Mouse (Mus musculus) midbrain, embryonic 11.5 days (tissue): ENCODE results near the gene Itgbl1. TPM values are rescaled to one million over a fixed set of nuclear protein-coding genes. Genes with fewer than 3 reads are reported as not detected.

Experiments used
- ATAC-seq: fragments of 200-750 bp; cut with Nextera tagmentation; 2 replicates; pipeline ENCODE4 v1.8.0; 2017; ENCODE audit warnings: moderate TSS enrichment, moderate library complexity; ENCODE audit not compliant: low FRiP score
- DNase-seq: peaks from one replicate; pipeline ENCODE4 v3.0.0; 2015; ENCODE audit warnings: low spot score; ENCODE audit errors: missing footprints
- H3K27ac ChIP-seq: fragments of 300-500 bp; sonication (generic); 2 replicates; pipeline ENCODE4 v1.5.1; 2014; ENCODE audit warnings: low read depth, low read length
- H3K27me3 ChIP-seq: fragments of 300-500 bp; sonication (generic); 2 replicates; pipeline ENCODE4 v1.6.1; 2014; ENCODE audit warnings: mild to moderate bottlenecking, low read length, moderate library complexity, mixed read lengths; ENCODE audit not compliant: control insufficient read depth, insufficient read depth
- H3K36me3 ChIP-seq: fragments of 300-500 bp; sonication (generic); 2 replicates; pipeline ENCODE4 v1.6.1; 2014; ENCODE audit warnings: mild to moderate bottlenecking, low read length, moderate library complexity, mixed read lengths; ENCODE audit not compliant: control insufficient read depth, insufficient read depth
- H3K4me1 ChIP-seq: fragments of 300-500 bp; sonication (generic); 2 replicates; pipeline ENCODE4 v1.6.1; 2014; ENCODE audit warnings: low read length; ENCODE audit not compliant: control insufficient read depth, insufficient read depth
- H3K4me2 ChIP-seq: fragments of 300-500 bp; sonication (generic); 2 replicates; pipeline ENCODE4 v1.6.1; 2014; ENCODE audit warnings: mild to moderate bottlenecking, moderate library complexity
- H3K4me3 ChIP-seq: fragments of 300-500 bp; sonication (generic); 2 replicates; pipeline ENCODE4 v1.5.1; 2014; ENCODE audit warnings: low read depth, low read length
- H3K9ac ChIP-seq: fragments of 300-500 bp; sonication (generic); 2 replicates; pipeline ENCODE4 v1.6.1; 2014; ENCODE audit warnings: low read length
- H3K9me3 ChIP-seq: fragments of 300-500 bp; sonication (generic); 2 replicates; pipeline ENCODE4 v1.6.1; 2016; ENCODE audit warnings: low read length; ENCODE audit not compliant: control insufficient read depth
- WGBS: fragments of 180-500 bp; shearing (Covaris S2); extraction: QIAGEN DNeasy Blood & Tissue Kit; methylation state at CpG from one replicate; pipeline ENCODE4 v1.1.7; 2014; 5-methylcytosine and 5-hydroxymethylcytosine counted together
- polyA plus RNA-seq: library from polyadenylated mRNA; unstranded; fragments of >200 nt; fragmentation: Nextera tagmentation; extraction: Ambion mirVana; gene quantifications from 2 replicates; pipeline ENCODE4 v1.2.1, GENCODE M21; 2014

Gene Itgbl1
- polyA plus RNA-seq, 1 experiment from 2014 or later, result 0.85 TPM

DNA sequence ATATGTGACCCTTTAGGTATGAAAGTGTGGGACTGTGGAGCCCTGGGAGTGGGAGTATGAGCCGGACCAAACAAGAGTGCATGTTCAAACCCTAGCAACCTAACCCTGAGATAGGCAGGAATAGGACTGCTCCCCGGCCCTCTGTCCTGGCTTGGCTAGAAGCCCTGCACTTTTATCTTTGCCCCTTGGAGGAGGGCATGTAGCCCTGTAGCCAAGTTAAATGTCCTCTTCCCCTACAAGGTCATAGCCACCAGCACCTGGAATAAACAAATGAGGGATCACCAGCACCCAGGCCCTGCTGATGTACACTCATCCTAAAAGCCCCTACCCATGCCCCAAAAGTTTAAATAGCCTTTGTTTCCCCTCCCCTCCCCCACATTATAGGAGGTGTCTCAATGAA is 18.3 kb downstream of the Itgbl1 start:
- H3K27me3 ChIP-seq, result no peaks in the 10 kb centered on the region
- H3K27ac ChIP-seq, result no peak overlapping the region
- no peak overlapping the region for H3K4me3 ChIP-seq
- WGBS, result 74% methylated on average over 2 of the region's 2 CpGs
- no peak; the same call in 1 of the 2 replicates for ATAC-seq
- no peak overlapping the region for H3K9ac ChIP-seq
- H3K36me3 ChIP-seq, result no peaks in the 10 kb centered on the region
- no peaks in the 10 kb centered on the region for H3K9me3 ChIP-seq
- no peak for DNase-seq
- no peak overlapping the region for H3K4me2 ChIP-seq
- H3K4me1 ChIP-seq, result no peaks in the 10 kb centered on the region

- H3K4me1 ChIP-seq, result no peaks in the 10 kb centered on the region
- no peaks in the 10 kb centered on the region for H3K27me3 ChIP-seq
- no peaks in the 10 kb centered on the region for H3K36me3 ChIP-seq
- H3K4me3 ChIP-seq, result no peak overlapping the region
- no peak overlapping the region for H3K9ac ChIP-seq
- DNase-seq, result no peak
- no peak overlapping the region for H3K27ac ChIP-seq
- no peak overlapping the region for H3K4me2 ChIP-seq
- ATAC-seq, result no peak
- H3K9me3 ChIP-seq, result no peaks in the 10 kb centered on the region
Observed at GRCm38 (mm10) chr14:123714751-123715150, 55.0 kb downstream of the Itgbl1 start.

GRCm38 (mm10) chr14:123742055-123742454 is 82.3 kb downstream of the Itgbl1 start:
- WGBS, result 85% methylated on average over 1 of the region's 1 CpGs
- no peak overlapping the region for H3K9ac ChIP-seq
- no peak for ATAC-seq
- no peaks in the 10 kb centered on the region for H3K4me1 ChIP-seq
- no peak overlapping the region for H3K27ac ChIP-seq
- DNase-seq, result no peak
- H3K36me3 ChIP-seq, result no peaks in the 10 kb centered on the region
- H3K4me3 ChIP-seq, result no peak overlapping the region
- H3K4me2 ChIP-seq, result no peak overlapping the region
- no peaks in the 10 kb centered on the region for H3K9me3 ChIP-seq
- no peaks in the 10 kb centered on the region for H3K27me3 ChIP-seq

DNA sequence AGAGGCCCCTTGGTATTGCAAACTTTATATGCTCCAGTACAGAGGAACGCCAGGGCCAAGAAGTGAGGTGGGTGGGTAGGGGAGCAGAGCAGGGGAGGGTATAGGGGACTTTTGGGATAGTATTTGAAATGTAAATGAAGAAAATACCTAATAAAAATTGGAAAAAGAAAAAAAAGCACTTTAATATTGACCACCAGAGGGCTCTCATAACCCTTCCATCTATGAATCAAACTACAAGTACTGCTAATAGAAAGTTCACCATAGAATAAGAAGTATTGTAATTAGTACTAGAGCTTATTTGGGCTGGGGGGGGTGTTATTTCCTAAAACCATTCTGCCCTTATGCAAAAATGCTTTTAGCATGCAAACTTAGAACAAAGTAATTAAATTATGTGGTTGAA is 91.2 kb downstream of the Itgbl1 start:
- DNase-seq (no peak), ATAC-seq (no peak)
- Histone ChIP-seq H3K36me3 (no peaks in the 10 kb centered on the region), H3K4me1 (no peaks in the 10 kb centered on the region), H3K9ac (no peak overlapping the region), H3K4me3 (no peak overlapping the region), H3K27me3 (no peaks in the 10 kb centered on the region), H3K4me2 (no peak overlapping the region), H3K9me3 (no peaks in the 10 kb centered on the region), H3K27ac (no peak overlapping the region)
- WGBS, result 77% methylated on average over 1 of the region's 1 CpGs

DNA sequence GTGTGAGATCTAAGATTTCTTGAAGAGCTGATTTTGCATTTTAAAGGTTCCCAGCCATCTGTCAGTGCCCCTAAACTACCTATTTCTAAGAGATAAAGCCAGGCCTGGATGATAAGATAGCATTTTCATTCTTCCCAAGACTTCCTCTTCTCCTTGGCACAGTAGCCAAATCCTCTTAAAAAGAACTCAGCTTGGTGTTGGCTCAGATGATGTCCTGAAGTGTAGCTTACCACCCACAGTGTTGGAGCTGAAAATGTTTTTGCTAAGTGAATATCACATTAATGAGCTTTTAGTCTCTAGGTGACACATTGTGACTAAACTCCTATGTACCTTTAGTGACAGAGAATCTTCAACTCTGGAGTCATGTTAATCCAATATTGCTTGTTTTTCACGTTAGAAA is 99.8 kb downstream of the Itgbl1 start:
- Histone ChIP-seq H3K27ac (no peak overlapping the region), H3K9ac (no peak overlapping the region), H3K27me3 (no peaks in the 10 kb centered on the region), H3K9me3 (no peaks in the 10 kb centered on the region), H3K4me1 (no peaks in the 10 kb centered on the region), H3K4me2 (no peak overlapping the region), H3K4me3 (no peak overlapping the region), H3K36me3 (no peaks in the 10 kb centered on the region)
- ATAC-seq, result no peak
- WGBS, result 67% methylated on average over 1 of the region's 1 CpGs
- peak; percentile 39 for DNase-seq

- no peak for DNase-seq
- H3K9ac ChIP-seq, result no peak overlapping the region
Observed at GRCm38 (mm10) chr14:123760079-123760478, 100.3 kb downstream of the Itgbl1 start.

GRCm38 (mm10) chr14:123801744-123802143 is 142.0 kb downstream of the Itgbl1 start:
- H3K9me3 ChIP-seq, result no peaks in the 10 kb centered on the region
- ATAC-seq (no peak), DNase-seq (peak; percentile 49)
- no peak overlapping the region for H3K4me2 ChIP-seq
- H3K36me3 ChIP-seq, result no peaks in the 10 kb centered on the region
- H3K9ac ChIP-seq, result no peak overlapping the region
- H3K27ac ChIP-seq, result no peak overlapping the region
- no peak overlapping the region for H3K4me3 ChIP-seq
- no peaks in the 10 kb centered on the region for H3K27me3 ChIP-seq
- H3K4me1 ChIP-seq, result no peaks in the 10 kb centered on the region

More at GRCm38 (mm10) chr14:123760079-123760478, 100.3 kb downstream of the Itgbl1 start:
- ATAC-seq, result no peak
- Histone ChIP-seq H3K27me3 (no peaks in the 10 kb centered on the region), H3K36me3 (no peaks in the 10 kb centered on the region), H3K4me1 (no peaks in the 10 kb centered on the region), H3K9me3 (no peaks in the 10 kb centered on the region), H3K27ac (no peak overlapping the region), H3K4me3 (no peak overlapping the region), H3K4me2 (no peak overlapping the region)
- WGBS, result 89% methylated on average over 4 of the region's 4 CpGs

- H3K27me3 ChIP-seq, result no peaks in the 10 kb centered on the region
- no peaks in the 10 kb centered on the region for H3K9me3 ChIP-seq
- DNase-seq (no peak), ATAC-seq (no peak)
- no peak overlapping the region for H3K9ac ChIP-seq
- no peaks in the 10 kb centered on the region for H3K36me3 ChIP-seq
- no peak overlapping the region for H3K4me3 ChIP-seq
- no peaks in the 10 kb centered on the region for H3K4me1 ChIP-seq
- H3K27ac ChIP-seq, result no peak overlapping the region
- H3K4me2 ChIP-seq, result no peak overlapping the region
- WGBS, result 80% methylated on average over 5 of the region's 5 CpGs
Observed at GRCm38 (mm10) chr14:123837662-123838061, 177.9 kb downstream of the Itgbl1 start.

- no peak for DNase-seq
- no peaks in the 10 kb centered on the region for H3K9me3 ChIP-seq
- H3K27ac ChIP-seq, result no peak overlapping the region
- H3K4me3 ChIP-seq, result no peak overlapping the region
- no peaks in the 10 kb centered on the region for H3K27me3 ChIP-seq
- no peaks in the 10 kb centered on the region for H3K4me1 ChIP-seq
- no peak overlapping the region for H3K4me2 ChIP-seq
- 81% methylated on average over 8 of the region's 8 CpGs for WGBS
- no peaks in the 10 kb centered on the region for H3K36me3 ChIP-seq
- ATAC-seq, result peak; percentile 44; the same call in 1 of the 2 replicates
- no peak overlapping the region for H3K9ac ChIP-seq
Observed at GRCm38 (mm10) chr14:123843675-123844425, 184.1 kb downstream of the Itgbl1 start.
